Mouse (Mus musculus) thymus, adult 2 months (tissue): ENCODE data around the gene Tspyl2. TPM values are rescaled to one million over a fixed set of nuclear protein-coding genes. Genes with fewer than 3 reads are reported as not detected.

Source experiments
- DNase-seq: peaks from one replicate; pipeline ENCODE4 v3.0.0; 2021
- H3K27ac ChIP-seq: fragments of 200-500 bp; 2 replicates; pipeline ENCODE4 v1.5.1; 2012; ENCODE audit warnings: low read length, control low read depth; ENCODE audit not compliant: control insufficient read depth, insufficient read depth
- H3K27me3 ChIP-seq: fragments of 200-500 bp; 2 replicates; pipeline ENCODE4 v1.6.1; 2012; ENCODE audit warnings: mild to moderate bottlenecking, low read length, moderate library complexity, mixed read lengths; ENCODE audit not compliant: control insufficient read depth, insufficient read depth
- H3K36me3 ChIP-seq: fragments of 200-500 bp; 2 replicates; pipeline ENCODE4 v1.6.1; 2012; ENCODE audit warnings: mild to moderate bottlenecking, low read length, moderate library complexity; ENCODE audit not compliant: control insufficient read depth, insufficient read depth
- H3K4me1 ChIP-seq: fragments of 200-500 bp; replicated peaks from 2 replicates; pipeline ENCODE4 v1.6.1; 2012; ENCODE audit warnings: low read length; ENCODE audit not compliant: control insufficient read depth, insufficient read depth
- H3K4me3 ChIP-seq: fragments of 200-500 bp; 2 replicates; pipeline ENCODE4 v1.5.1; 2012; ENCODE audit warnings: mild to moderate bottlenecking, low read length, control low read depth, moderate library complexity; ENCODE audit not compliant: control insufficient read depth, insufficient read depth
- CTCF ChIP-seq: fragments of 200-500 bp; IDR thresholded peaks from 2 replicates; pipeline ENCODE4 v1.5.1; 2012; ENCODE audit warnings: mild to moderate bottlenecking, control low read depth, low read length, moderate library complexity, borderline replicate concordance; ENCODE audit not compliant: control insufficient read depth, poor library complexity, insufficient read depth; ENCODE audit errors: extremely low read depth
- POLR2A ChIP-seq: fragments of 200-500 bp; IDR thresholded peaks from 2 replicates; pipeline ENCODE4 v1.6.1; 2012; ENCODE audit warnings: mild to moderate bottlenecking, low read length, control low read depth, moderate library complexity; ENCODE audit not compliant: control insufficient read depth, poor library complexity, insufficient read depth; ENCODE audit errors: extremely low read depth
- WGBS: fragments of 180-500 bp; shearing (Covaris S2); methylation state at CpG from one replicate; pipeline ENCODE4 v1.1.7; 2018; 5-methylcytosine and 5-hydroxymethylcytosine counted together
- polyA plus RNA-seq: library from polyadenylated mRNA; depleted of rRNA; stranded (reverse); fragments of >200 nt; gene quantifications from 2 replicates; pipeline ENCODE4 v1.2.3, GENCODE M21; 2012; rRNA removed

Gene Tspyl2
- polyA plus RNA-seq: 27.1 and 34.6 TPM in 2 replicates

- peak; percentile 87 for DNase-seq
- H3K36me3 ChIP-seq: no peaks in the 10 kb centered on the region
- WGBS: 0% methylated on average over 26 of the region's 27 CpGs
- H3K4me3 ChIP-seq: peak within 1 kb of the TSS; percentile 57
- H3K27me3 ChIP-seq: no peaks in the 10 kb centered on the region
- peak within 1 kb of the TSS; percentile 74; the same call in 1 of the 2 replicates for H3K27ac ChIP-seq
- TF ChIP-seq POLR2A: peak; percentile 42; the same call in 1 of the 2 replicates
- no peak for TF ChIP-seq CTCF
- peaks cover 7% of the 10 kb centered on the region; the same call in 1 of the 2 replicates for H3K4me1 ChIP-seq
These were observed at the start of gene Tspyl2 for GRCm38 (mm10) chrX:152342358-152342901. Gene Tspyl2, minus strand, starts transcription at chrX:152342425.

GRCm38 (mm10) chrX:152368397-152369273, 26.4 kb upstream of the Tspyl2 start, which contains the start of gene Gpr173:
Gene Gpr173, minus strand, starts transcription at chrX:152368704.
- H3K4me3 ChIP-seq: no peak within 1 kb of the TSS
- no peak within 1 kb of the TSS for H3K27ac ChIP-seq
- DNase-seq: no peak
- WGBS: 43% methylated on average over 20 of the region's 24 CpGs
- no peak for TF ChIP-seq CTCF
- TF ChIP-seq POLR2A: no peak
- H3K27me3 ChIP-seq: no peaks in the 10 kb centered on the region
- no peaks in the 10 kb centered on the region for H3K4me1 ChIP-seq
- H3K36me3 ChIP-seq: no peaks in the 10 kb centered on the region

- Histone ChIP-seq H3K36me3 (no peaks in the 10 kb centered on the region), H3K4me3 (no peak overlapping the region), H3K4me1 (no peaks in the 10 kb centered on the region), H3K27me3 (no peaks in the 10 kb centered on the region), H3K27ac (no peak overlapping the region)
- TF ChIP-seq POLR2A (no peak), CTCF (no peak)
- DNase-seq: no peak
- WGBS: 53% methylated on average over 3 of the region's 4 CpGs
These were observed 25.8 kb upstream of the Tspyl2 start for GRCm38 (mm10) chrX:152368054-152368396.

GRCm38 (mm10) chrX:152366418-152366817, 24.2 kb upstream of the Tspyl2 start:
- 65% methylated on average over 2 of the region's 2 CpGs for WGBS
- no peak for DNase-seq

GRCm38 (mm10) chrX:152352553-152353153, 10.4 kb upstream of the Tspyl2 start:
- WGBS: 23% methylated on average over 5 of the region's 5 CpGs
- peak; percentile 20 for DNase-seq
- H3K27ac ChIP-seq: no peak overlapping the region
- no peaks in the 10 kb centered on the region for H3K27me3 ChIP-seq
- no peaks in the 10 kb centered on the region for H3K36me3 ChIP-seq
- TF ChIP-seq POLR2A (no peak), CTCF (no peak)
- H3K4me1 ChIP-seq: no peaks in the 10 kb centered on the region
- H3K4me3 ChIP-seq: no peak overlapping the region

More at GRCm38 (mm10) chrX:152366418-152366817, 24.2 kb upstream of the Tspyl2 start:
- TF ChIP-seq CTCF: no peak
- TF ChIP-seq POLR2A: no peak
- no peak overlapping the region for H3K4me3 ChIP-seq
- no peaks in the 10 kb centered on the region for H3K27me3 ChIP-seq
- no peaks in the 10 kb centered on the region for H3K36me3 ChIP-seq
- no peaks in the 10 kb centered on the region for H3K4me1 ChIP-seq
- H3K27ac ChIP-seq: no peak overlapping the region

GRCm38 (mm10) chrX:152347041-152347440, 4.8 kb upstream of the Tspyl2 start:
- no peak for DNase-seq
- Histone ChIP-seq H3K4me1 (no peaks in the 10 kb centered on the region), H3K4me3 (no peak overlapping the region), H3K27ac (no peak overlapping the region), H3K27me3 (no peaks in the 10 kb centered on the region), H3K36me3 (no peaks in the 10 kb centered on the region)
- WGBS: 97% methylated on average over 14 of the region's 14 CpGs
- TF ChIP-seq POLR2A: no peak
